20 mouse cellular contexts compared by ENCODE assay signal in the genomic region with DNA sequence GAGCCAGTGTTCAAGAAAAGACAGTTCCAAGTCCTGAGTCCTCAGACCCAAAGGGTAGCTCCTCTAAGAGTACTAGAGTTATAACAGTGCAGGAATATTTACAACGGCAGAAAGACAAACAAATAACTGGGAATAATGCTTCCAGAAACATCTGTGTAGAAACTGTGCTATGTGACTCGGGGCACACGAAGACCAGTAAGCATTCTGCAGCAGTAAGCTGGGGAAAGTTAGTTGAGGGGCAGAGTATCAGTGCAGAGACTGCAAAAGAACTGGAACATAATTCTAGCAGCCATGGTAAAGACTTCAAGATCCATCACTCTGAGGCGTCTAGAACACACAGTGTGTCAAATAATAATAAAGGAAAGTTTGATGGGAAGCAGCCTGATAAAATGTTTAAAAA. TPM values are rescaled to one million over a fixed set of nuclear protein-coding genes. Genes with fewer than 3 reads are reported as not detected.
DNase-seq lines count a peak whose midpoint lies in the region; ATAC-seq and TF ChIP-seq lines count a peak whose summit lies in the region.
"Had no signal": no experiment of that assay in that cellular context is flagged by ENCODE, and none has a peak within 500 bp of the region (broad histone marks: within the 10 kb centered on the region; RNA-seq: fewer than 3 reads in every experiment).

No protein-coding gene starts in this region.

- H3K9ac ChIP-seq in midbrain, embryonic 11.5 days (ENCODE audit: low read length), result no peak overlapping the region
- H3K9ac ChIP-seq in midbrain, embryonic 14.5 days (replicated peaks; ENCODE audit: low read length), result no peak overlapping the region

- WGBS in midbrain, embryonic 11.5 days, result 94% methylated on average over 4 of the region's 4 CpGs
- WGBS in midbrain, embryonic 14.5 days, result 93% methylated on average over 4 of the region's 4 CpGs

- no peak for TF ChIP-seq POLR2A in myocyte (IDR thresholded peaks at IDR 0.05; ENCODE audit: insufficient read length, low read depth)

- peaks cover 7% of the 10 kb centered on the region for H3K79me2 ChIP-seq in myocyte (ENCODE audit: control insufficient read depth, insufficient read depth)

- H3K9me3 ChIP-seq in megakaryocyte, embryonic 14.5 days, result peaks cover 14% of the 10 kb centered on the region; the same call in 1 of the 2 replicates
- H3K9me3 ChIP-seq in midbrain, embryonic 11.5 days (ENCODE audit: control insufficient read depth, low read length), result no peaks in the 10 kb centered on the region
- no peaks in the 10 kb centered on the region for H3K9me3 ChIP-seq in midbrain, embryonic 14.5 days (ENCODE audit: control insufficient read depth, low read length)

- intact Hi-C loops in heart, postnatal 14 days (cut with DNase I), result no loop called here

- H3K4me2 ChIP-seq in midbrain, embryonic 11.5 days, result no peak overlapping the region
- H3K4me2 ChIP-seq in midbrain, embryonic 14.5 days (ENCODE audit: low read length), result no peak overlapping the region
- no peak overlapping the region for H3K4me2 ChIP-seq in myocyte (ENCODE audit: low read depth)

- H3K36me3 ChIP-seq in megakaryocyte, embryonic 14.5 days (replicated peaks; ENCODE audit: low read length), result peaks cover 100% of the 10 kb centered on the region
- H3K36me3 ChIP-seq in midbrain, embryonic 11.5 days (ENCODE audit: control insufficient read depth, insufficient read depth, low read length), result peaks cover 16% of the 10 kb centered on the region; the same call in 1 of the 2 replicates
- peaks cover 76% of the 10 kb centered on the region for H3K36me3 ChIP-seq in midbrain, embryonic 14.5 days (ENCODE audit: control insufficient read depth, insufficient read depth, low read length)
- H3K36me3 ChIP-seq in myocyte (ENCODE audit: control insufficient read depth, insufficient read depth), result peaks cover 73% of the 10 kb centered on the region

- H3K27ac ChIP-seq in midbrain, embryonic 11.5 days (ENCODE audit: low read depth, low read length), result no peak overlapping the region
- no peak overlapping the region for H3K27ac ChIP-seq in midbrain, embryonic 14.5 days (replicated peaks; ENCODE audit: low read depth, low read length)

- no peaks in the 10 kb centered on the region for H3K27me3 ChIP-seq in megakaryocyte, embryonic 14.5 days (replicated peaks)
- no peaks in the 10 kb centered on the region for H3K27me3 ChIP-seq in midbrain, embryonic 11.5 days (ENCODE audit: control insufficient read depth, insufficient read depth, low read length)
- H3K27me3 ChIP-seq in midbrain, embryonic 14.5 days (ENCODE audit: control insufficient read depth, insufficient read depth, low read length), result no peaks in the 10 kb centered on the region
- H3K27me3 ChIP-seq in myocyte (ENCODE audit: control insufficient read depth, insufficient read depth, insufficient read length), result no peaks in the 10 kb centered on the region
- H3K27me3 ChIP-seq: CH12.LX, Patski had no signal

- no peak for ATAC-seq in megakaryocyte, adult 5-6 weeks (ENCODE audit: poor library complexity, severe bottlenecking)
- ATAC-seq in midbrain, embryonic 11.5 days (ENCODE audit: low FRiP score), result no peak
- ATAC-seq in midbrain, embryonic 14.5 days (ENCODE audit: low FRiP score, low TSS enrichment), result no peak
- ATAC-seq: activated CD4-positive, CD25-positive, alpha-beta regulatory T cell, adult 4 months; CD4-positive, CD25-positive, alpha-beta regulatory T cell, adult 4 months; Patski had no signal

- peak overlapping the region; percentile 51 for H3K4me3 ChIP-seq in megakaryocyte, embryonic 14.5 days (replicated peaks)
- no peak overlapping the region for H3K4me3 ChIP-seq in midbrain, embryonic 11.5 days (ENCODE audit: low read depth, low read length)
- H3K4me3 ChIP-seq in midbrain, embryonic 14.5 days (replicated peaks; ENCODE audit: low read depth, low read length), result no peak overlapping the region
- no peak overlapping the region for H3K4me3 ChIP-seq in myocyte

- peak; percentile 66 for DNase-seq in midbrain, embryonic 11.5 days (ENCODE audit: low spot score, missing footprints)
- DNase-seq in midbrain, embryonic 14.5 days, result no peak
- DNase-seq in heart, postnatal 14 days, result no peak
- DNase-seq: adrenal gland, adult 2 months; adrenal gland, adult 8-10 months; adrenal gland, postnatal 10 days; adrenal gland, postnatal 14 days; adrenal gland, postnatal 25 days; adrenal gland, postnatal 36 days; B cell, adult 2 months; cerebellum, adult 11 months; cerebellum, adult 11-12 months; cerebellum, adult 18-20 months had no signal

- no peak overlapping the region for H3ac ChIP-seq in myocyte (ENCODE audit: control insufficient read depth, insufficient read length)

- peaks cover 20% of the 10 kb centered on the region for H3K4me1 ChIP-seq in megakaryocyte, embryonic 14.5 days
- H3K4me1 ChIP-seq in midbrain, embryonic 11.5 days (ENCODE audit: control insufficient read depth, insufficient read depth, low read length), result no peaks in the 10 kb centered on the region
- H3K4me1 ChIP-seq in midbrain, embryonic 14.5 days (ENCODE audit: control insufficient read depth, insufficient read depth, low read length), result no peaks in the 10 kb centered on the region

TF ChIP-seq in myocyte, 11 proteins besides CTCF, POLR2A, EP300 and RAD21:
- TF ChIP-seq POLR2AphosphoS2 (IDR thresholded peaks at IDR 0.05; ENCODE audit: insufficient read length, low read depth) (peak; percentile 56), CEBPB (IDR thresholded peaks at IDR 0.05; ENCODE audit: insufficient read depth, poor library complexity, severe bottlenecking) (no peak)

RNA-seq across cellular contexts. Expression of gene Resf1, which starts 19.9 kb away (rescaled TPM):
- 0.39 and 3.8 TPM in 2 replicates for polyA plus RNA-seq in megakaryocyte, embryonic 14.5 days (2012; ENCODE audit: insufficient read depth, low replicate concordance)
- total RNA-seq in megakaryocyte, adult 5-6 weeks (2015), result 114 and 122 TPM in 2 replicates
- 76.9 and 91.4 TPM in 2 replicates for total RNA-seq in megakaryocyte, adult 5-6 weeks (2017)
- 42.0 and 44.5 TPM in 2 replicates for polyA plus RNA-seq in midbrain, embryonic 11.5 days (2014; fragmentation: Nextera tagmentation; extraction: Ambion mirVana)
- 30.4 and 39.0 TPM in 2 replicates for polyA plus RNA-seq in midbrain, embryonic 14.5 days (2014; fragmentation: Nextera tagmentation; extraction: Ambion mirVana)
- polyA plus RNA-seq in myocyte (2012; fragmentation: generic; extraction: Trizol), result 8.2 TPM
- 10 to 100 TPM; 32.8 to 38.6 TPM for total RNA-seq in heart, postnatal 14 days (2021)
